Mouse (Mus musculus): Measurements from ENCODE around the gene Reln. TPM values are rescaled to one million over a fixed set of nuclear protein-coding genes. Genes with fewer than 3 reads are reported as not detected.

Gene Reln
- total RNA-seq, 2 experiments from 2014 or later, result 2.2 to 3.4 TPM

DNA sequence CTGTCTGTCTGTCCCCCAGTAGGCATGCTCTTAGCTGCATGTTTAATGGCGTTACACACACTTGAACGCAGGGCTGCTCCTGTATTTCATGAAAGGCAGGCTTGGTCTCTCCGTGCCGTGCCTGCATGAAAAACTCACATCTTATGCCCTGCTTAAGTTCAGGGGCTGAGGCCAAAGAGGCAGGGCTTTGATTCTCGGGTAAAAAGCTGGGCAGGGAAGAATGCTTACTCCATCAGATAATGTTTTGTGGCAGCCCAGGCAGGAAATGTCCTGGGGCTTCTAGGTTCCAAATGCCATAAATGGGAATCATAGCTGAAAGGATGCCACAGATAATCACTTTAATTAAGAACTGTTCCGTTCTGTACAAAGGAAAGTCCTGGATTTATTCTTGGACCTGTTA lies 226.0 kb downstream of the Reln start:
- no peak for DNase-seq

DNA sequence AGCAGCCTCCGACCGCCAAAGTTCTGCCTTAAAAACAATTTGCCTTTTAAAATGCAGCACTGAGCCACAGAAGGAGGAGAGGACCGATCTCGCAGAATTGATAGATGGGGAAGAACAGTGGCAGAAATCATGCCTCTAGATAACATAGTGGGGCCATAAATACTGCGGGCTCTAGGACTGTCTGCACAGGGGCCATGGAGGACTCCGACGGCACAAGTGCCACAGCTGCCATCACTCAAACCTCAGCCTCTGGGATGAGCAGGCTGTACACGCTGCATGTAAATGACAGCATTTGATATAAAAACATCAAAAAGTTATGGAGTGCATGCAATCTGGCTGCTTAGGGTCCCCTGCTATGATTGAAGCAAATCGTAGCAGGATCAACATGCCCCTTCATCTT lies 227.6 kb downstream of the Reln start:
- no peak for DNase-seq

GRCm38 (mm10) chr5:22106811-22107485 lies 237.6 kb downstream of the Reln start:
- no peak for DNase-seq

DNA sequence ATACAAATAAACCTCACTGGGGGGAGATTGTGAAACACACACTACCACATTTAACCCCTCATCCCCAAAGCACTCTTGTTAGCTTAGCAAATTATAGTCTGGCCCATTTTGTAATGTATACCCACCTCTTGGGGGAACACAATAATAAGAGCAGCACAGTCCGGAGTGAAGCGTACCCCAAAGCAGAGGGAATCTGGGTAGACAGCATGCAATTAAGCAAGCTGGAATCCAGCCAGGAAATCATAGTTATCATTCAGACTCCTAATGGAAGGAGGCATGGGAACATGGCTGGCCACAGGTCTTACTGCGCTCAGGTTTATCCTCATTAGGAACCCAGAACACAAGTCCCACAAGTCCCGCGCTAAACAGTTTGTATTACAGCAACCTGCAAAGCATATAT lies 249.5 kb downstream of the Reln start:
- DNase-seq, result no peak

GRCm38 (mm10) chr5:22094043-22094442 lies 250.5 kb downstream of the Reln start:
- DNase-seq, result no peak

- DNase-seq, result no peak
Observed at GRCm38 (mm10) chr5:22093157-22093865, 251.2 kb downstream of the Reln start.

- DNase-seq, result no peak
Observed at GRCm38 (mm10) chr5:22080468-22080986, 264.0 kb downstream of the Reln start.

DNA sequence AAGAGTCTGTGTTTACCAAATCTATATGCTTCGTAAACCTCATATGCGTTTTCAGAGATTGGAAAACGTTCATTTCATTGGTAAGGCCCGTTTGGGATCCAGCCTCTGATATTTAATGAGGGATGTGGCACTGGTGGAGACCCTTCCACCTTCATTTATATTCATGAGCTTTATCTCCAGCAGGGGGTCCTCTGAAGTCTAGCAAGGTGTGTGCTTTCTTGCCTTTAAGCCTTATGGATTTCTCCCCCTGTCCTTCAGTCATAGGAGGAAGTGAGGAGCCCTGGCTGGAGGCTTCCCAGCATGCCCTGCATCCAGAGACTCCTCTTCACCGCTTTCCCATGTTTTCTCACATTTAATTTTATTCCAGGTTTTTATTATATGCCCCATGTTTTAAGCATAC lies 269.5 kb downstream of the Reln start:
- no peak for DNase-seq

GRCm38 (mm10) chr5:22072591-22072990 lies 271.9 kb downstream of the Reln start:
- no peak for DNase-seq

- no peak for DNase-seq
Observed at GRCm38 (mm10) chr5:22059251-22059650, 285.3 kb downstream of the Reln start.

GRCm38 (mm10) chr5:22041825-22042224 lies 302.7 kb downstream of the Reln start:
- no peak for DNase-seq

DNA sequence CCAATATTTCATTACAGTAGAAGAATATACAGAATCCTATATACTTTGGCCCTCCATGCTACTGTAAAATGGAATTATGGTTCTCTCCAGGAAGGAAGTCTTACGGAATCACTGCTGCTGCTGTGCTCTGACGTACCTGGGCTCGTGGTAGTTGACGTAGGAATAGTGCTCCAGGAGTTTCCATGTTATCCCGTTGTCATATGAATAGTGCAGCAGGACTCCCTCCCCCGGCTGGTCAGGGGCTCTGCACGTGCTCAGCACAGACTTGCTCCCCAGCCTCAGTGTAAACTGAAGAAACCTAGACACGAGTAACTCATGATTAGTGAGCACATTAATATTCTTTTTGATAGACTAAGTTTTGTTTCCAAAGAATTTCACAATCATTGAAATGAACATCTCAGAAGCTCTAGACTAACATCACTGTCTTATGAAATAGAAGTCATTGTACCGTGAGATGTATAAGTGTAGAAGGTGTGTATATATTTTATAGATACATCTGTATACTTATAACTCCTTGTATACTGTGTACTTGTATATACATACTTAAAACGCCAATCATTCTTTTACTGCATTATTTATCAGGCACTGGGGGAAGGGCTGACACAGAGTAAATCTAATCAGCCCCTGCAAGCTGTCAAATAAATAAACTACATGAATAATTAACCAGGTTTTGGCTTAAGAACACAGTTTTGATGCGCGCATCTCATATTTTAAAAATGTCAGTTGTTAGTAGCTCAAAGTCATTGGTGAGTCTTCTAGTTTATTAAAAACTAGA lies 304.9 kb downstream of the Reln start:
- DNase-seq, result no peak

DNA sequence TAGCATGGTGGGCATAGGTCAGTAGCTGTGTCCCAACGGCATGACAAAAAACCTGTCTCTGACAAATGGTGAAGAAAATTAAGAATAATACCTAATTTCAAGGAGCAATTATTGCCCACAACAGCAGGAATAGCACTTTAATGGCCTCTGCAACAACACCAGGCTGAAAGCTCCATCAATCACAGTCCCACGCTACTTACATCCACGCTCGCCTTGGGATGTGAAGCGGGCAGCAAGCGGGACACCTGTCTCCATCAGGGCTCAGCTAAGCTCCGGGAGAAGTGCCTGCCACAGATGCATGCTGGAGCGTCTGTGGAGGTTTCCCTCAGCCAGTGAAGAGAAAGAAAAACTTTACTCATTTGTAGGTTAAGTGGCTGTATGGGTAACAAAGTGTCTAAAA lies 309.3 kb downstream of the Reln start:
- DNase-seq, result no peak

- no peak for DNase-seq
Observed at GRCm38 (mm10) chr5:22033039-22033438, 311.5 kb downstream of the Reln start.

- peak in 1 of 2 experiments; percentile 4 for DNase-seq
Observed at GRCm38 (mm10) chr5:22031653-22032052, 312.8 kb downstream of the Reln start.

GRCm38 (mm10) chr5:22028379-22028778 lies 316.1 kb downstream of the Reln start:
- DNase-seq, result no peak

DNA sequence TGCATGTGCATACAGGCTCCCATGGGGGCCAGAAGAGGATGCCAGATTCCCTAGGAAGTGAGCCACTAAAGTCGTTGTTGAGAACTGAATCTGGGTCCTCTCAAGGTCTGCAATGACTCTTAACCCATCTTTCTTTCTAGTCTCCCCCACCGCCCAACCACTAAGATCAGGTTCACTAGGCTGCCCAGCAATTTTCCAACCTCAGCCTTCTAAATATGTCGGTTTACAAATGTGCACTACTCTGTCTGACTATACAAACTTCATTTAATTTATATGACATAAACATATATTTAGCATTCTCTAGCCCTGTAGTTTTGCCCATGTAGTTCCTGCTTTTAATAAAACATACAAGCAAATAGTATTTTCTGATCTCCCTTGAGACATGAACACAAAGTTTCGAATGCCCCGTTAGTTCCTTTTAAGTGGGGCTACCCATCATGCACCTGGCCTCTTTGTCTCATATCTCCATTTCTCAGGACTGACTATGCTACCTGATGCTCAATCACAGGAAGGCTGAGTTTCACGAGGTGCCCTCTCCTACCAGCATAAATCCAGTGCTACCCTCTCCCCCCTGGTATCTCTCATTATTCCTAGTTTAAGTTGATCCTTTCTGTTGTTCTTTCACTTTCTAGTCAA lies 317.1 kb downstream of the Reln start:
- DNase-seq, result no peak

DNA sequence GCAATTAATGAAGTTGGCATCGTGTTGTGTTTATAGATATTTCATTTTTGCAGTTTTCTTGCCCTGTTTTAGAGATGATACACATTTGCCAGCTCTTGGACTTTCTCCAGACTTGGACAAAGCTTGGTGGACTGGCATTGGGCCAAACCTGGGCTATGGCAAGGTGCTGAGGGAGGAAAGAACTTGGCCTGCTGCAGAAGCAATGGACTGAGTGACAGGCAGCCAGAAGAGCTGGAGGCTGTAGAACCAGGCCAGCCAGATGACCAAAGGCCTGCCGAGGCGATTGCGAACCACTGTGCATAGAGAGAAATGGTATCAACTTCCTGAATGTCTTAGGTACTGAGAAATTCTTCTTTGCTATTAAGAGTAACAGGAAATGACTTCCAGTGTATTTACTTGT lies 318.8 kb downstream of the Reln start:
- no peak for DNase-seq

GRCm38 (mm10) chr5:22024108-22024507 lies 320.4 kb downstream of the Reln start:
- DNase-seq, result no peak

DNA sequence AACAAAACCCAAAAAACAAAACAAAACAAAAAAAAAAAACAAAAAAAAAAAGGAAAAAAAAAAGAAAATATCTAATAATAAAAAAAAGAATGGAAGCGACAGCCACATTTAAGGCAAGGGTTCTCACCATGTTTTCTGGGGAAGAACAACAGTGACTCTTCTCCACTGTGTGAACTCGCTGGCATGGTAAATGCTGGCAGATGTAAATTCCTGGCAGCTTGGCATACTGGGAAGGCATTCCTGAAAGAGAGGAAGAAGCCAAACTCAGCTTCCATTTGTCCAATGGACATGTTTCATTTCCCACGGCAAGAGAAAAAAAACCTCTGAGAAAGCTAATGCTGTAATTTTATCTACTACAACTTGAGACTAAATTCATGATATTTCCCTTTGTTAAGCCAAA lies 326.6 kb downstream of the Reln start:
- DNase-seq, result no peak

- no peak for DNase-seq
Observed at GRCm38 (mm10) chr5:22014459-22014858, 330.0 kb downstream of the Reln start.

DNA sequence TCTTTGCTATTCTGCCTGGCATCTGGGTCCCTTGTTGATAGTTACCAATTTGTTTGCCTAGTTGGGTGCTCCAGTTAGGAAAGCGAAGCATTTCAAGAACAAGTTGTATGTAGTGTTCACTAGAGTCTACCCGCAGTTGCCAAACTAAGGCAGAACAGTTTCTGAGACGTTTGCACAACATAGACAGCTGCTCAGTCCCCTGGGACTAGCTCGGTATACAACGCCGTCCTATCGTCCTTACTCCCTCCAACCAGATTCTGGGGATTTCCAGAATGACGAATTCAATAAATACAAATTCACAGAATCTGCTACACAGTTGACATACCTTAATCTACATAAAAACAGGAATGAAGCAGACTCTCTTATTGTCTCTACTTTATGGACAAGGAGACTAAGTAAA lies 335.4 kb downstream of the Reln start:
- no peak for DNase-seq

All from heart, adult 18-20 months (tissue).